Mouse (Mus musculus) heart, adult 2 months (tissue): ENCODE measurements around the gene V1ra8. TPM values are rescaled to one million over a fixed set of nuclear protein-coding genes. Genes with fewer than 3 reads are reported as not detected.
"Not testable (repeated sequence)": the region's sequence is repeated elsewhere in the genome, so short reads cannot be mapped to it uniquely, and the experiment has no call there.

Experiments
- DNase-seq, 2 experiments: peaks; one replicate each; pipeline ENCODE4 v3.0.0; 2021
- H3K27ac ChIP-seq: fragments of 200-600 bp; 2 replicates; pipeline ENCODE4 v1.8.1; 2022
- H3K27me3 ChIP-seq: fragments of 200-500 bp; 2 replicates; pipeline ENCODE4 v1.6.1; 2012; ENCODE audit warnings: mild to moderate bottlenecking, low read length, inconsistent platforms, mixed read lengths; ENCODE audit not compliant: control insufficient read depth, insufficient read depth
- H3K36me3 ChIP-seq: fragments of 200-500 bp; 2 replicates; pipeline ENCODE4 v1.6.1; 2012; ENCODE audit warnings: low read length, inconsistent platforms; ENCODE audit not compliant: control insufficient read depth, insufficient read depth
- H3K4me1 ChIP-seq: fragments of 200-500 bp; 2 replicates; pipeline ENCODE4 v1.6.1; 2011; ENCODE audit warnings: low read length; ENCODE audit not compliant: control insufficient read depth, insufficient read depth
- H3K4me3 ChIP-seq: fragments of 200-600 bp; 2 replicates; pipeline ENCODE4 v1.8.1; 2022
- H3K79me2 ChIP-seq: fragments of 200-500 bp; replicated peaks from 2 replicates; pipeline ENCODE4 v1.6.1; 2012; ENCODE audit warnings: mild to moderate bottlenecking, inconsistent platforms, low read length, moderate library complexity, mixed read lengths; ENCODE audit not compliant: control insufficient read depth, insufficient read depth
- H3K9ac ChIP-seq: fragments of 200-500 bp; 2 replicates; pipeline ENCODE4 v1.6.1; 2012; ENCODE audit warnings: low read depth, mild to moderate bottlenecking, control low read depth, inconsistent platforms, low read length, mixed read lengths
- CTCF ChIP-seq: fragments of 200-600 bp; IDR thresholded peaks from 2 replicates; pipeline ENCODE4 v1.8.1; 2022; ENCODE audit warnings: antibody characterized with exemption, mild to moderate bottlenecking, moderate library complexity
- EP300 ChIP-seq: fragments of 200-500 bp; IDR thresholded peaks from 2 replicates; pipeline ENCODE4 v1.6.1; 2011; ENCODE audit warnings: low read depth, low read length, control low read depth; ENCODE audit not compliant: insufficient read depth
- POLR2A ChIP-seq: fragments of 200-500 bp; IDR thresholded peaks from 2 replicates; pipeline ENCODE4 v1.6.1; 2011; ENCODE audit warnings: mild to moderate bottlenecking, low read depth, low read length, control low read depth; ENCODE audit not compliant: insufficient read depth
- WGBS: fragments of 180-500 bp; shearing (Covaris S2); methylation state at CpG from one replicate; pipeline ENCODE4 v1.1.7; 2018; 5-methylcytosine and 5-hydroxymethylcytosine counted together
- intact Hi-C: fragments of 180-260 bp; cut with DNase I; formaldehyde crosslinking; loops from one replicate; pipeline ENCODE4 v1.15.1; 2025
- long read RNA-seq: library from polyadenylated mRNA; stranded (forward); transcript quantifications from one replicate; pipeline ENCODE4 v2.0.0, GENCODE M21; 2021
- polyA plus RNA-seq: library from polyadenylated mRNA; depleted of rRNA; stranded (reverse); fragments of >200 nt; gene quantifications from 2 replicates; pipeline ENCODE4 v1.2.3, GENCODE M21; 2012; rRNA removed
- total RNA-seq, 2 experiments: library from RNA; stranded (reverse); gene quantifications; 2 replicates each; pipeline ENCODE4 v1.2.3; 2021

Gene V1ra8
- total RNA-seq (not detected), polyA plus RNA-seq (not detected in 2 replicates)
- long read RNA-seq, result 0 reads

GRCm38 (mm10) chr6:90202493-90202892 lies at the start of gene V1ra8:
V1ra8 (plus strand) TSS chr6:90202793.
- intact Hi-C loops, DNase-seq, H3K4me3 ChIP-seq, H3K27ac ChIP-seq, H3K27me3 ChIP-seq, H3K36me3 ChIP-seq, H3K9ac ChIP-seq, H3K79me2 ChIP-seq, H3K4me1 ChIP-seq: not testable (repeated sequence)
- 66% methylated on average over 2 of the region's 2 CpGs for WGBS

- no peak overlapping the region for H3K27ac ChIP-seq
- no peak overlapping the region for H3K9ac ChIP-seq
- TF ChIP-seq EP300 (no peak), CTCF (no peak), POLR2A (no peak)
- DNase-seq, result no peak
- intact Hi-C loops, result no loop called here
- no peaks in the 10 kb centered on the region for H3K4me1 ChIP-seq
- no peaks in the 10 kb centered on the region for H3K79me2 ChIP-seq
- WGBS, result 79% methylated on average over 3 of the region's 3 CpGs
- no peaks in the 10 kb centered on the region for H3K36me3 ChIP-seq
- no peaks in the 10 kb centered on the region for H3K27me3 ChIP-seq
- H3K4me3 ChIP-seq, result no peak overlapping the region
These were observed 42.5 kb upstream of the V1ra8 start for GRCm38 (mm10) chr6:90160139-90160538.

- Histone ChIP-seq H3K27me3 (no peaks in the 10 kb centered on the region), H3K4me3 (no peak within 1 kb of the TSS), H3K27ac (no peak within 1 kb of the TSS), H3K9ac (no peak within 1 kb of the TSS), H3K36me3 (no peaks in the 10 kb centered on the region), H3K4me1 (no peaks in the 10 kb centered on the region), H3K79me2 (no peaks in the 10 kb centered on the region)
- DNase-seq, result no peak
- TF ChIP-seq CTCF (no peak), POLR2A (no peak), EP300 (no peak)
- intact Hi-C loops, result no loop called here
- 51% methylated on average over 2 of the region's 2 CpGs for WGBS
These were observed 28.1 kb upstream of the V1ra8 start, which contains the start of gene Vmn1r52 for GRCm38 (mm10) chr6:90174508-90174907. Vmn1r52 (plus strand) TSS chr6:90174808.

- H3K79me2 ChIP-seq, result no peaks in the 10 kb centered on the region
- intact Hi-C loops, result no loop called here
- H3K27ac ChIP-seq, result no peak within 1 kb of the TSS
- no peaks in the 10 kb centered on the region for H3K27me3 ChIP-seq
- H3K4me1 ChIP-seq, result no peaks in the 10 kb centered on the region
- no peak within 1 kb of the TSS for H3K9ac ChIP-seq
- TF ChIP-seq POLR2A (no peak), EP300 (no peak), CTCF (no peak)
- WGBS, result 82% methylated on average over 1 of the region's 1 CpGs
- H3K36me3 ChIP-seq, result no peaks in the 10 kb centered on the region
- H3K4me3 ChIP-seq, result no peak within 1 kb of the TSS
- DNase-seq, result no peak
These were observed 21.7 kb downstream of the V1ra8 start, which contains the start of gene Vmn1r53 for GRCm38 (mm10) chr6:90224338-90224737. Vmn1r53 (minus strand) TSS chr6:90224438.

GRCm38 (mm10) chr6:90232114-90232513 lies 29.5 kb downstream of the V1ra8 start:
- H3K79me2 ChIP-seq, H3K4me3 ChIP-seq, H3K27ac ChIP-seq, H3K9ac ChIP-seq, intact Hi-C loops, H3K4me1 ChIP-seq, DNase-seq, H3K27me3 ChIP-seq, H3K36me3 ChIP-seq: not testable (repeated sequence)
- WGBS, result 78% methylated on average over 4 of the region's 4 CpGs

- no peak overlapping the region for H3K4me3 ChIP-seq
- H3K79me2 ChIP-seq, result no peaks in the 10 kb centered on the region
- WGBS, result 52% methylated on average over 27 of the region's 27 CpGs
- DNase-seq, result no peak
- H3K27ac ChIP-seq, result no peak overlapping the region
- H3K36me3 ChIP-seq, result no peaks in the 10 kb centered on the region
- H3K4me1 ChIP-seq, result no peaks in the 10 kb centered on the region
- intact Hi-C loops, result no loop called here
- no peak for TF ChIP-seq CTCF
- no peak for TF ChIP-seq EP300
- TF ChIP-seq POLR2A, result no peak
- no peaks in the 10 kb centered on the region for H3K27me3 ChIP-seq
- no peak overlapping the region for H3K9ac ChIP-seq
These were observed 30.1 kb downstream of the V1ra8 start for GRCm38 (mm10) chr6:90232681-90233080.

- Histone ChIP-seq H3K36me3 (no peaks in the 10 kb centered on the region), H3K79me2 (no peaks in the 10 kb centered on the region), H3K9ac (no peak overlapping the region), H3K27ac (no peak overlapping the region), H3K4me1 (no peaks in the 10 kb centered on the region), H3K27me3 (no peaks in the 10 kb centered on the region), H3K4me3 (no peak overlapping the region)
- intact Hi-C loops, result no loop called here
- WGBS, result 59% methylated on average over 3 of the region's 3 CpGs
- no peak for TF ChIP-seq POLR2A
- TF ChIP-seq EP300, result no peak
- TF ChIP-seq CTCF, result no peak
- no peak for DNase-seq
These were observed 41.4 kb downstream of the V1ra8 start for GRCm38 (mm10) chr6:90244019-90244418.
